Comparison of ENCODE assay signal across 12 mouse cellular contexts in the genomic region with DNA sequence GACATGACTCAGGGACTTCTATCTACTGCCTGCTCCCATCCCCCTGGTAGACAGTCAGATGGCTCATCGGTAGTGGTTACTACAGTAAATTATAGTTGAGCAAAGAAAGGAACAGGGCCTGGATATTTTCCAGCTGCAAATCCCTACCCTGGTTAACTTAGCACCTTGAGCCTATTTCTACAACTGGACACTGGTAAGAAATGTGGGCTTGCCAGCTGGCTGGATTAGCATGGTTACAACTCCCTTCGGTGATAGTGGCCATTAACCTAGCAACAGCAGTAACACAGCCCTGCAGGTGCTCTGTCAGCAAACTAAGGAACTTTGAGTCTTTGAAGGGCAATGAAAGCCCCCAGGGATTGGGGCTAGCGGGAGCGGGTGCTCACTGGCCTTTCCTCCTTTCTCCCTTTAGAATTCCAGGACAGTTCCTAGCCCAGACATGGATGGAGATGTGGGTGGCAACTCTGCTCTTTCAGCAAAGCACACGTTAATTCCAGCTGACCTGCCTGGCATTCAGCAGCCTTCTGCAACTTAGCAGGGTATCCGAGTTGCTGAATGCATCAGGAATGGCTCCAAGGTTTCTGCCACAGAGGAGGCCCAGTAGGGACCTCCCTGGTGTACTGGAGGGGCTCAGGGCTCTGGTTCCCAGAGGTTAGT.
DNase-seq lines count a peak whose midpoint lies in the region; ATAC-seq and TF ChIP-seq lines count a peak whose summit lies in the region.
"Had no signal": no experiment of that assay in that cellular context is flagged by ENCODE, and none has a peak within 500 bp of the region (broad histone marks: within the 10 kb centered on the region; RNA-seq: fewer than 3 reads in every experiment).

No protein-coding gene starts in this region.

- peak overlapping the region; percentile 95 for H3K27ac ChIP-seq in forebrain, embryonic 11.5 days (ENCODE audit: low read depth, low read length)
- H3K27ac ChIP-seq in midbrain, embryonic 12.5 days (replicated peaks) = peak overlapping the region; percentile 11
- H3K27ac ChIP-seq: heart, embryonic 13.5 days; kidney, embryonic 15.5 days; limb, embryonic 15.5 days had no signal

- H3K4me3 ChIP-seq in forebrain, embryonic 11.5 days (ENCODE audit: low read depth, low read length) = no peak overlapping the region
- H3K4me3 ChIP-seq in midbrain, embryonic 12.5 days = no peak overlapping the region
- H3K4me3 ChIP-seq: heart, embryonic 13.5 days; kidney, embryonic 15.5 days; limb, embryonic 15.5 days had no signal

- CTCF ChIA-PET in Patski (lab: Charles Lee) = interaction anchor here (1.3 to 1.6 kb wide), 2 partner anchors 13 to 71 kb away, joined by 3 to 4 read pairs; no protein-coding TSS in a partner anchor

- H3K9ac ChIP-seq in forebrain, embryonic 11.5 days (ENCODE audit: low read length) = no peak overlapping the region; the same call in 1 of the 2 replicates
- H3K9ac ChIP-seq in midbrain, embryonic 12.5 days (replicated peaks) = no peak overlapping the region
- H3K9ac ChIP-seq: heart, embryonic 13.5 days; kidney, embryonic 15.5 days; limb, embryonic 15.5 days had no signal

- H3K27me3 ChIP-seq in Patski = no peaks in the 10 kb centered on the region
- no peaks in the 10 kb centered on the region for H3K27me3 ChIP-seq in forebrain, embryonic 11.5 days (ENCODE audit: control insufficient read depth, insufficient read depth, low read length)
- H3K27me3 ChIP-seq in midbrain, embryonic 12.5 days = no peaks in the 10 kb centered on the region
- H3K27me3 ChIP-seq: heart, embryonic 13.5 days; kidney, embryonic 15.5 days; limb, embryonic 15.5 days had no signal

- DNase-seq in kidney, adult 11 months = peak; percentile 55
- no peak for DNase-seq in kidney, postnatal 14 days
- peak; percentile 59 for DNase-seq in Patski (ENCODE audit: low read depth, low spot score)
- DNase-seq in forebrain, embryonic 11.5 days (ENCODE audit: low spot score) = peak; percentile 67
- DNase-seq in cerebellum, postnatal 14 days = no peak
- no peak for DNase-seq in gastrocnemius, postnatal 25 days
- DNase-seq in thymus, postnatal 4 days = no peak
- DNase-seq: cerebellum, adult 11-12 months had no signal

- POLR2A ChIA-PET in Patski (lab: Charles Lee) = interaction anchor here (1.1 kb wide), 1 partner anchor 12 kb away, joined by 6 read pairs; no protein-coding TSS in a partner anchor

- ATAC-seq in Patski = no peak
- peak; percentile 31 for ATAC-seq in forebrain, embryonic 11.5 days (replicated peaks; ENCODE audit: low FRiP score)
- no peak for ATAC-seq in midbrain, embryonic 12.5 days (ENCODE audit: low FRiP score, low read depth)

- peak overlapping the region; percentile 29; the same call in 1 of the 2 replicates for H3K4me2 ChIP-seq in forebrain, embryonic 11.5 days (ENCODE audit: low read depth, low read length, severe bottlenecking)
- H3K4me2 ChIP-seq in midbrain, embryonic 12.5 days (replicated peaks) = no peak overlapping the region
- H3K4me2 ChIP-seq: heart, embryonic 13.5 days; kidney, embryonic 15.5 days; limb, embryonic 15.5 days had no signal

- TF ChIP-seq CTCF in Patski (IDR thresholded peaks at IDR 0.05) = no peak

- no peaks in the 10 kb centered on the region for H3K9me3 ChIP-seq in forebrain, embryonic 11.5 days (ENCODE audit: control insufficient read depth, low read length)
- H3K9me3 ChIP-seq in midbrain, embryonic 12.5 days = no peaks in the 10 kb centered on the region
- H3K9me3 ChIP-seq: heart, embryonic 13.5 days; kidney, embryonic 15.5 days; limb, embryonic 15.5 days had no signal

- in situ Hi-C loops in Patski (cut with MboI; ENCODE audit: low pct_unique_long_range_greater_than_20kb) = no loop called here

- WGBS in forebrain, embryonic 11.5 days = 20% methylated on average over 6 of the region's 6 CpGs
- WGBS in midbrain, embryonic 12.5 days = 45% methylated on average over 6 of the region's 6 CpGs

- no peaks in the 10 kb centered on the region for H3K36me3 ChIP-seq in forebrain, embryonic 11.5 days (ENCODE audit: control insufficient read depth, insufficient read depth, low read length)
- 0 out of 2 replicates have a peak, but pooled peaks cover 4% of the 10 kb centered on the region for H3K36me3 ChIP-seq in midbrain, embryonic 12.5 days
- H3K36me3 ChIP-seq: heart, embryonic 13.5 days; kidney, embryonic 15.5 days had no signal

- peaks cover 50% of the 10 kb centered on the region for H3K4me1 ChIP-seq in forebrain, embryonic 11.5 days (replicated peaks; ENCODE audit: control insufficient read depth, insufficient read depth, low read length)
- peaks cover 76% of the 10 kb centered on the region for H3K4me1 ChIP-seq in midbrain, embryonic 12.5 days

Comparison
In these comparisons a context has a peak if more than half of its experiments do, and no peak if none do; other contexts are left out.
1. DNase-seq: peak in kidney, adult 11 months (single experiment), Patski (single experiment) and forebrain, embryonic 11.5 days (single experiment); none in kidney, postnatal 14 days (single experiment), cerebellum, postnatal 14 days (0 of 2), gastrocnemius, postnatal 25 days (single experiment) and thymus, postnatal 4 days (single experiment).